Comparison of ENCODE assay signal across 8 mouse cellular contexts in genomic region chr3:153723467-153724079, GRCm38 (mm10). TPM values are rescaled to one million over a fixed set of nuclear protein-coding genes. Genes with fewer than 3 reads are reported as not detected.
DNase-seq lines count a peak whose midpoint lies in the region; ATAC-seq and TF ChIP-seq lines count a peak whose summit lies in the region.

No protein-coding gene starts in this region.

- no peak overlapping the region for H3K27ac ChIP-seq in limb, embryonic 14.5 days (replicated peaks; ENCODE audit: low read depth, low read length)
- no peak overlapping the region for H3K27ac ChIP-seq in small intestine, adult 2 months (ENCODE audit: insufficient read depth, low read depth, low read length)

- 80% methylated on average over 9 of the region's 9 CpGs for WGBS in limb, embryonic 14.5 days
- WGBS in small intestine, adult 2 months: 71% methylated on average over 9 of the region's 9 CpGs

- H3K4me3 ChIP-seq in megakaryocyte, embryonic 14.5 days (replicated peaks): peak overlapping the region; percentile 96
- H3K4me3 ChIP-seq in limb, embryonic 14.5 days (replicated peaks; ENCODE audit: low read length): peak overlapping the region; percentile 64
- H3K4me3 ChIP-seq in small intestine, adult 2 months (ENCODE audit: low read depth, low read length): peak overlapping the region; percentile 29

- peaks cover 81% of the 10 kb centered on the region for H3K4me1 ChIP-seq in megakaryocyte, embryonic 14.5 days
- peaks cover 29% of the 10 kb centered on the region for H3K4me1 ChIP-seq in limb, embryonic 14.5 days (ENCODE audit: control insufficient read depth, insufficient read depth, low read length)
- H3K4me1 ChIP-seq in small intestine, adult 2 months (ENCODE audit: control insufficient read depth, insufficient read depth, insufficient read length, low read length): no peaks in the 10 kb centered on the region

- peak overlapping the region; percentile 73 for H3K4me2 ChIP-seq in limb, embryonic 14.5 days (replicated peaks; ENCODE audit: low read depth, low read length, severe bottlenecking)

- no peak for ATAC-seq in megakaryocyte, adult 5-6 weeks (ENCODE audit: poor library complexity, severe bottlenecking)
- no peak for ATAC-seq in limb, embryonic 14.5 days (ENCODE audit: low FRiP score, low read depth)

- H3K36me3 ChIP-seq in megakaryocyte, embryonic 14.5 days (replicated peaks; ENCODE audit: low read length): no peaks in the 10 kb centered on the region
- no peaks in the 10 kb centered on the region for H3K36me3 ChIP-seq in limb, embryonic 14.5 days (ENCODE audit: control insufficient read depth, insufficient read depth, low read length)
- no peaks in the 10 kb centered on the region for H3K36me3 ChIP-seq in small intestine, adult 2 months (ENCODE audit: control insufficient read depth, insufficient read depth, low read length)

- no peak for TF ChIP-seq POLR2A in limb, embryonic 14.5 days (IDR thresholded peaks at IDR 0.05; ENCODE audit: borderline replicate concordance, extremely low read depth, insufficient read depth, insufficient read length)
- TF ChIP-seq POLR2A in small intestine, adult 2 months (IDR thresholded peaks at IDR 0.05; ENCODE audit: low read depth, low read length): no peak

- H3K9me3 ChIP-seq in megakaryocyte, embryonic 14.5 days: no peaks in the 10 kb centered on the region
- H3K9me3 ChIP-seq in limb, embryonic 14.5 days (ENCODE audit: control insufficient read depth, low read length): no peaks in the 10 kb centered on the region

- peaks cover 25% of the 10 kb centered on the region for H3K27me3 ChIP-seq in megakaryocyte, embryonic 14.5 days (replicated peaks)
- H3K27me3 ChIP-seq in limb, embryonic 14.5 days (ENCODE audit: control insufficient read depth, insufficient read depth, low read length): no peaks in the 10 kb centered on the region
- no peaks in the 10 kb centered on the region; the same call in none of the 2 replicates for H3K27me3 ChIP-seq in small intestine, adult 2 months (ENCODE audit: control insufficient read depth, insufficient read depth, low read length)

- TF ChIP-seq CTCF in small intestine, adult 2 months (IDR thresholded peaks at IDR 0.05; ENCODE audit: extremely low read depth, insufficient read length, insufficient replicate concordance, low read depth, low read length): no peak

- DNase-seq in adrenal gland, adult (ENCODE audit: inconsistent age in 2 of 2, low spot score in 1 of 2): peak; percentile 46 to 63
- no peak for DNase-seq in adrenal gland, adult 18-20 months (ENCODE audit: low spot score in 2 of 2)
- no peak for DNase-seq in limb, embryonic 14.5 days (ENCODE audit: low spot score)
- DNase-seq in cerebellum, adult 9-11 months: no peak
- DNase-seq in embryo, embryonic 11 days: no peak

- H3K9ac ChIP-seq in limb, embryonic 14.5 days (ENCODE audit: low read depth, low read length, severe bottlenecking): no peak overlapping the region

RNA-seq across cellular contexts. Expression of gene St6galnac3, which starts 1.4 kb away (rescaled TPM):
- total RNA-seq in adrenal gland, adult 18-20 months (2021): 10 to 100 TPM; 11.2 to 14.8 TPM
- 0.04 and 1.9 TPM in 2 replicates for polyA plus RNA-seq in megakaryocyte, embryonic 14.5 days (2012; ENCODE audit: insufficient read depth, low replicate concordance)
- total RNA-seq in megakaryocyte, adult 5-6 weeks (2015): 0.16 and 0.57 TPM in 2 replicates
- total RNA-seq in megakaryocyte, adult 5-6 weeks (2017): 0.18 and 1.4 TPM in 2 replicates
- polyA plus RNA-seq in limb, embryonic 14.5 days (2012; rRNA removed): 20.7 and 21.3 TPM in 2 replicates
- 36.0 and 49.5 TPM in 2 replicates for polyA plus RNA-seq in limb, embryonic 14.5 days (2014; fragmentation: Nextera tagmentation; extraction: Ambion mirVana)
- 0.74 and 1.1 TPM in 2 replicates for polyA plus RNA-seq in small intestine, adult 2 months (2012; rRNA removed)

Comparison
In these comparisons a context has a peak if more than half of its experiments do, and no peak if none do; other contexts are left out.
1. DNase-seq: peak in adrenal gland, adult (2 of 2); none in adrenal gland, adult 18-20 months (0 of 2), limb, embryonic 14.5 days (single experiment), cerebellum, adult 9-11 months (single experiment) and embryo, embryonic 11 days (single experiment).
2. H3K4me3 ChIP-seq: peak in every context shown above with its lines; median percentile 96 in megakaryocyte, embryonic 14.5 days; 64 in limb, embryonic 14.5 days; 29 in small intestine, adult 2 months.